Mouse (Mus musculus): ENCODE results near the gene Adamts2. TPM values are rescaled to one million over a fixed set of nuclear protein-coding genes. Genes with fewer than 3 reads are reported as not detected.

Gene Adamts2
- total RNA-seq (2014; fragmentation: Nextera tagmentation), result not detected in 2 replicates
- not detected in 2 replicates for total RNA-seq (2017)

GRCm38 (mm10) chr11:50601641-50602355 is at the start of gene Adamts2:
Gene Adamts2 (plus strand): TSS chr11:50602084.
- 0 out of 2 replicates have a peak, but pooled peaks have one; percentile 56 for ATAC-seq (replicated peaks; ENCODE audit: low FRiP score, low TSS enrichment, poor library complexity, severe bottlenecking)

- no peak for ATAC-seq (replicated peaks; ENCODE audit: low FRiP score, low TSS enrichment, poor library complexity, severe bottlenecking)
Observed at GRCm38 (mm10) chr11:50557064-50557463, 44.8 kb upstream of the Adamts2 start.

GRCm38 (mm10) chr11:50559108-50559507 is 42.8 kb upstream of the Adamts2 start:
- peak; percentile 73 for ATAC-seq (replicated peaks; ENCODE audit: low FRiP score, low TSS enrichment, poor library complexity, severe bottlenecking)

DNA sequence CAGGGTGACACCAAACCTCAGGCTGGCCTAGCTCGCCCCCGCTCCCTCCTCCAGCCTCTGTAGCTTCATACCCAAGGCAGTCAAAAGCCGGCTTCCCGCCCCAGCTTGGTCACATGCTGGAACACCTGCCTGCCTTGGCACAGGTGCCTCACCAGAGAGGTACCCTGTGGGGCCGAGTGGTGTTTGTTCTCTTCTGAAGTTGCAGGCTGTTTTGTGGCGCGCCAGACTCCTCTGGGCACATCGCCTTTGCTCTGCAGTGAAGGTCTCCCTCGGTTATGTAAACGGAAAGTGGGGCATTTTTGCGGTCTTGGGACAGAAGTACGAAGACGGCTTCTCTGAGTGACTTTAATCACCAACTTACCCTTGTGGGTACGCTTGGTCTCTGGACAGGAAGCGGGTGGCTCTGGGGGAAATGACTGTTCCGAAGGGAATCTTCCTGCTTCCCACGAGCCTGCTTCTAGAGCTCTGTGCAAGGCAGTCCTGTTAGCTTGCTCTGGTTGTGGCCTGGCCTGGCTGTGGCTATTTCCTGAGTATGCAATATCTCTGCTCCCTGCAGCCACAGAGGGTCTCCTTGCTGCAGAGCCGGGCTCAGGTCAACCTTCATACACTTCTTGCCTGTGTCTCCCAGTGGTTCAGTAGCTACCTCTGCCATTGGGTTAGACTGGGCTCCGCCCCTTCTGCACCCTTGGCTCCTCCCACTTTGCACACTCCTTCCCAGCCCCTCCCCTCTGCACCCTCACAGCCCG is 36.2 kb upstream of the Adamts2 start:
- ATAC-seq (replicated peaks; ENCODE audit: low FRiP score, low TSS enrichment, poor library complexity, severe bottlenecking), result peak; percentile 89

- ATAC-seq (replicated peaks; ENCODE audit: low FRiP score, low TSS enrichment, poor library complexity, severe bottlenecking), result no peak
Observed at GRCm38 (mm10) chr11:50571448-50571847, 30.4 kb upstream of the Adamts2 start.

GRCm38 (mm10) chr11:50576521-50576920 is 25.4 kb upstream of the Adamts2 start:
- no peak for ATAC-seq (replicated peaks; ENCODE audit: low FRiP score, low TSS enrichment, poor library complexity, severe bottlenecking)

DNA sequence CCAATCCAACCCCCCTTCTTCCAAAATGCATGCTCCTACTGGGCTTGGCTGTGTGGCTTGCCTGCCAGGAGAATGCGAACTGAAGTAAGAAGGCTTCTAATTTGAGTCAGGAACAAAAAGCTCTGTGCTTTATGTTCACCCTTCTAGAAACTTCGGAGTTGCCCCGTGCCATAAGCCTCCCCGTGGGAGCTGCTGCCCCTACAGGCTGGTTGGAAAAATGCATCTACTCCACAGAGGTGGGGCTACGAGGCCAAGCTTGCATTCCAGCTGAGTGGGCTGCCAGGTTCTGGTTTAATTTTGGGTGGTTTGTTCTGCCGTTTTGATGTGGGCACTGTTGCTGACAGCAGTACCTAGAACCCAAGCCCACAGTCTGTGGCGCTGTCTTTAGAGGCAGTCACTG is 14.9 kb upstream of the Adamts2 start:
- peak; percentile 76; the same call in 1 of the 2 replicates for ATAC-seq (replicated peaks; ENCODE audit: low FRiP score, low TSS enrichment, poor library complexity, severe bottlenecking)

DNA sequence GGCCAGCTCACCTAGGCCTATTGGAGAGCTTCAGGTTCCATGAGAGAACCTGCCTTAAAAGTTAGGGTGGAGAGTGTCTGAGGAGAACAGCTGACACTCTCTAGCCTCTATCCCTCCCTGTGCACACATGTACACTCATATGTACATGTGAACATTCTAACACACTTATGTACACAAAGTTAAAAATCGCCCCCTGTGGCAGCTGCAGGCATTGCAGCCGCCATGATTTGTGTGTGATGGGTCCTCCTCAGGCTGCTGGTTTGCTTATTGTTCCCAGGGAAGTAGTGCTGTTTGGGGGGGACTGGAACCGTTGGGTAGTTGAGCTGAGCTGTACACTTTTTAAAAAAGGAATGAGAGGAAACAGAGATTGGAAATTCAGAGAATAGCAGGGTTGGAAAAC is 14.1 kb upstream of the Adamts2 start:
- ATAC-seq (replicated peaks; ENCODE audit: low FRiP score, low TSS enrichment, poor library complexity, severe bottlenecking), result peak; percentile 69

DNA sequence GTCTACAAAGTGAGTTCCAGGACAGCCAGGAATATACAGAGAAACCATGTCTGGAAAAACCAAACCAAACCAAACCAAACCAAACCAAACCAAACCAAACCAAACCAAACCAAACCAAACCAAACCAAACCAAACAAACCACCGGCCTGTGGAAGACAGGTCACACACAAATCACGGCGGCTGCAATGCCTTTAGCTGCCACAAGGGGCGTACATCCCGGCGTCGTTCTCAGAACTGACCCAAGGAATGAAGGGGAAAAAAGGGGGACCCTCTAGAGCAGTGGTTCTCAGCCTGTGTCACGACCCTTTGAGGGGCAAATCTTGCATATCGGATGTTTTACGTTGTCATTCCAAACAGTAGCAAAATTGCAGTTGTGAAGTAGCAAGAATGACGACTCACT is 12.8 kb upstream of the Adamts2 start:
- no peak for ATAC-seq (replicated peaks; ENCODE audit: low FRiP score, low TSS enrichment, poor library complexity, severe bottlenecking)

GRCm38 (mm10) chr11:50591053-50591452 is 10.8 kb upstream of the Adamts2 start:
- ATAC-seq (replicated peaks; ENCODE audit: low FRiP score, low TSS enrichment, poor library complexity, severe bottlenecking), result no peak

DNA sequence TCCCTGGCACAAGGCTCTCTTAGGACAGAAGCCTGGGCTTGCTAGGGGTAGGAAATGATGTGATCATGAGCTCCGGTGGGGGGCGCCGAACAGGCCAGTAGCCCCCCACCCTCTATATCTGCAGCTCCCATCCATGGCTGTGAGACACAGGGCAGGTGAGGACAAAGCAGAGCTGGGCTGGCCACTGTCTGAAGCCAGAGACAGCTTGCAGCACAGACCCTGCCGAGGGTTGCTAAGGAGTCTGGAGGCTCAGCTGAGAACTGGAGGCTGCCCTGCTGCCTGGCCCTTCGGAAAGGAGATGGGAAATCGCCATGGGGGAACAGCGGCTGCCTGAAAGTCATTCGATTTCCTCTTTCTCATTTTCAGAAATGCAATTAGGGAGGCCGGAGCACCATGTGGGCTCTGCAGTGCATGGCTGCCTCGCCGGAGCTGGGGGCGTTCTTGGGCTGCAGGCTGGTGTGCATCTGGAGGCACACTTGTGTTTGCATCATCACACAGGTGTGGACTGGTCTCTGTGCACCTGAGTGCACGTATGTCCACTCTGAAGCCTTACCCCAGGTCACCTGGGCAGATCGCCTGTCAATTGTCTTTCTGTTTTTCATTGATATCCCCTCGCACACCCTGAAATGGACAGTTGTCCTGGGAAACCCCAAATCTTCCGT is 8.9 kb upstream of the Adamts2 start:
- ATAC-seq (replicated peaks; ENCODE audit: low FRiP score, low TSS enrichment, poor library complexity, severe bottlenecking), result no peak

GRCm38 (mm10) chr11:50596571-50596970 is 5.3 kb upstream of the Adamts2 start:
- no peak for ATAC-seq (replicated peaks; ENCODE audit: low FRiP score, low TSS enrichment, poor library complexity, severe bottlenecking)

DNA sequence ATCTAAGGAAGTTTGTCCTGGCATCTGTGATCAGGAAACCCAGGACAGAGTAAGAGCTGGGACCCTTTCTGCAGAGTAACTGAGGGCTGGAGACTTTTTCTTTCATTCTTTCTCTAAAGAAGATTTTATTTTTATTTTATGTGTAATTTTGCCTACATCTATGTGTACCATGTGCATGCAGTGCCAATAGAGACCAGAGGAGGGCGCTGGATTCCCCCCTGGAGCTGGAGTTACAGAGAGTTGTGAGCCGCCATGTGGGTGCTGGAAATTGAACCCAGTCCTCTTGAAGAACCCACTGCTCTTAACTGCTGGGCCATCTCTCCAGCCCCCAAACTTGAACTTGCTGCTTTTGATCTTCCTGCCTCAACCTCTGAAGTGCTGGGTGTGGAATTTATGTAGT is 2.7 kb upstream of the Adamts2 start:
- ATAC-seq (replicated peaks; ENCODE audit: low FRiP score, low TSS enrichment, poor library complexity, severe bottlenecking), result no peak

DNA sequence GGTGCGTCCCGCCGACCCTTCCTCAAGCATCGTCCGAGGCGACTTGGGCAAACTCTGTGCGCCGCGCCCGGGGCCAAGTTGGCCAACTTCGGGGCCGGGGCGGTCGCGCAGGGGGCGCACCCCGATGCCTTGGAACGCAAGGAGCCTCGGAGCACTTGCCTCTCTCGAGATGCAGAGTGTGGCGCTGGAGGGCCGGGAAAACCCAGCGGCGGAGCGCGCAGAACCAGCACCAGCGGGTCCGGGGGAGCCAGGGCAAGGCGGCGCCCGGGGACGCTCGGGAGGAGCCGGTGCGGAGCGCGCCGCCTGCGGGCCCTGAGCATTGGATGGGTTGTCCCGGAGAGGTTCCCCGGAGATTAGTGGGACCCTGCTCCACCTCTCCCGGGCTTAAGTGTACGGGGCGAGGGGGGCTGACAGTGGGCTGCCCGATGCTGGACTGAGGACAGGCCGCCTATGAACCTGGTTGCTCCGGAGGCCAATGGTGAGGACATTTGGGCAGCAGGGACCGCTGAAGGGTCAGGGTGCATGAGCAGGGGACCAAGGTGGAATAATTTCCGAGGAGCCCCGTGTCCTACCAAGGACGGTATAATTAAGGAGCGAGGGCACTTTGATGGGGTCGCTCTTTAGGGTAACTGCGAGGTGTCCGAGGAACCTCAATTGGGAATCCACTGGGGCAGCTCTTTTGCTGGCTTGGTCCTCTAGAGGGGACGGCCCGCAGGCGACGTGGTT is 635 bp downstream of the Adamts2 start:
- no peak for ATAC-seq (replicated peaks; ENCODE audit: low FRiP score, low TSS enrichment, poor library complexity, severe bottlenecking)

GRCm38 (mm10) chr11:50603082-50603910 is 1.4 kb downstream of the Adamts2 start:
- ATAC-seq (replicated peaks; ENCODE audit: low FRiP score, low TSS enrichment, poor library complexity, severe bottlenecking), result peak; percentile 43; the same call in 1 of the 2 replicates

DNA sequence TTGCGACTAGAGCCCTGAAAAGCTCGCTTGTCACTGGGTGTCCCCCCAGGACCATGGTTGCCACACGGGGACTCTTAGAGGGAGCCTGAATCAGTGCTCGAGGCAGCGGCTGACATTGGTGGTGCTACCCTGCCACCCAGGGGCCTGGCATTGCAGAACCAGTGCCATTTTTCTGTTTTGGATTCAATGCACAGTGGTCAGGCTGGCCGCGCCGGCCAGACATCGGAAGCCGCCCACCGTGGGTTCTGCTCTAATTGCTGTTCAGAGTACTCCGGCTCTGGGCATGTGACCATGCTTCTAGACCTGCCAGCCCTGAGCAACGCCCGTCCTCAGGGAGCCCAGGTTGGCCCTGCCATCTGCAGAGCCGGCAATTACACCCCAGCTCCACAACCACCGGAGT is 2.5 kb downstream of the Adamts2 start:
- no peak for ATAC-seq (replicated peaks; ENCODE audit: low FRiP score, low TSS enrichment, poor library complexity, severe bottlenecking)

DNA sequence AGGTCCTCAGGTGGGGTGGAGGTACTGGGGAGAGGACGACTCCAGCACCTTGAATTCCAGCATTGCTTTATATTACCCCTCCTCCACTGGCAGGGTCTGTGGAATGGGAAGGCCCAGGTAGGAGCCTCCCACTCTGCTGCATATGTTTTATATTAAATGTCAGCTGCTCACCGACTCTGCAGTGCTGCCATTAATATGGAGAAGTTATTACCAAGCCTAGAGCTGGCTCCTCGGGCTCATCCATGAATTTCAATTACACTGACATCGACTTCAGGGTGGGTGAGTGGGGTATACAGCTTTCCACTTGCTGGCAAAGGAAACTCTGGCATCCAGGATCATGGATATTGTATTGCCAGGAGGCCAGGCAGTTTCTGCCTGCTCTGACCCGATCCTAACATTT is 9.3 kb downstream of the Adamts2 start:
- no peak for ATAC-seq (replicated peaks; ENCODE audit: low FRiP score, low TSS enrichment, poor library complexity, severe bottlenecking)

DNA sequence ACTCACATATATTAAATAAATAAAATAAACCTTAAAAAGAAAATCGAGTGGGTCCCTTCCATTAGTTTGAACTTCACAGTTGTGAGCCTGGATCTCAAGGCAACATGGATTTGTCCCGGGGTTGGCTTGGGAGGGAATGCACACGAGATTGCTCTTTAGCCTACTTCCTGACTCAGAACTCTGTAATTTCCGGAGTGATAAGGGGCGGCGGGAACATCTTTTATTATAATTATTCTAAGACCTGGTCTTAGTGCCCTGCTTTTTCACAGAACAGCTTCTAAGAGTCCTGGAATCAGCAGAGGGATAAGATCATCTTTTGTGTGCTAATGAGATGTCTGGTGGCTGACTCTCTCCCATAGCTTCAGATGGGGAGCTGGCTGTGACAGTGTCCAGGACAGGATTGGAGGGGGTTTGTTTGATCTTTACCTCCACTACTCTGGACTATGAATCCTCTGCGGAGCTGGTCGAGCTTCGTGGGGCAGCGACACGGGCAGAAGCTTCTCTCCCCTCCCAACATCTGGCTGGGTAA is 15.2 kb downstream of the Adamts2 start:
- ATAC-seq (replicated peaks; ENCODE audit: low FRiP score, low TSS enrichment, poor library complexity, severe bottlenecking), result no peak

DNA sequence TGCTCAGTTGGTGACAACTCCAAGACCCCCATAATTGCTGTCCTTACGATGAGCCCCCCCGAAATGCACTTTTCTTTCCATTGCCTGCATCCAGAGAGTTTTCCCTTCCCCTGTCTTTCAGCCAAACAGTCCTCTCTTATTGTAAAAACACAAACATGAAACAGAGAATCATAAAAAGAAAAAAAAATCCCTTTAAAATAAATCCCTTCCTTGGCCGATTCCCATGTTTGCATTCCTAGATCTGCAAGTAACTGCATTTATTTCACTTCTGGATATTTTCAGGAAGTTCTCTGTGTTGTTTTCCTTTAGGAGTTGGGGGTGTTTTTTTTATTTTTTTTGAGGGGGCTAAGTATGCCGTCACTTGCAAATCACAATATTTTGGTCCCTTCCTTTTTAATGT is 19.0 kb downstream of the Adamts2 start:
- no peak for ATAC-seq (replicated peaks; ENCODE audit: low FRiP score, low TSS enrichment, poor library complexity, severe bottlenecking)

Data from megakaryocyte-erythroid progenitor cell, adult 5-6 weeks (primary cell).